Mouse (Mus musculus) megakaryocyte, embryonic 14.5 days (primary cell): ENCODE data around the gene Pitpna.

ENCODE experiments used
- FLI1 ChIP-seq: IDR thresholded peaks from 2 replicates; pipeline ENCODE4 v1.6.1; 2012; ENCODE audit warnings: low read length, inconsistent platforms, mixed read lengths
- GATA1 ChIP-seq: IDR thresholded peaks from 3 replicates; pipeline ENCODE4 v1.6.1; 2012; ENCODE audit warnings: mixed read lengths, low read length, inconsistent platforms, borderline replicate concordance

DNA sequence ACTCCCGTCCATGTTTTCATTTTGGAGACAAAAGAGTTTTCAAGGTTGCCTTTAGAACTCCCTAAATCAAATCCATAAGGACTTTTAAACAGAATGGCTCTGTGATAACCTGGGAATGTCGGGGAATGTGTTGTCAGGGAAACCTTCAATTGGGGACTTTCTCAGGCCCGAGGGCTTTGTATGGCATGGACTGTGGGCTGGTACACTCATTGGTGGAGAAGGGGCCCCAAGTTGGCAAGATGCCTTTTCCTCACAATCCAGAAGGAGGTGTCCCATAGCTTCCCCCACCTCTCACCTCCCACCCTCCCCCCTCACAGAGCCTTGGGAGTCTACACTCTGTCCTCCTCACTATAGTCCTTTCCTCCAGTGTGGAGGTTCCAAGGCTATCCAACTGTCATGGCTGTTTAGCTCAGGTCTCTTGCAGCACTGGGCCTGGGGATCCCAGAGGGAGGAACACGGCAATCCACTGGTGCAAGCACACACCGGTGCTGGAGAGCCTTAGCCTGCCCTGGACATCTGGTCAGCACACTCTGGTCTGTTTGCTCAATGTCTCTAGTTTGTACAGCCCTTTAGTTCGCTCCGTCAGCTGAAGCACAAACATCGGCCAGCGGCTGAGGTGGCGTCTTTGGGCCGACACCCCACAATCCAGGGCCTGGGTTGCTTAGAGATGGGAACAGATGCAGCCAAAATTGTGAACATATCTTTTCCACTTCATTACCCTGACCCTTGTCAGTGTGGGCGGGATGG is 37.5 kb upstream of the Pitpna start:
- TF ChIP-seq GATA1 (no peak), FLI1 (no peak)
